Mouse (Mus musculus) urinary bladder, postnatal 4 days (tissue): Measurements from ENCODE around the gene Cldn4.
"Not testable (repeated sequence)": the region's sequence is repeated elsewhere in the genome, so short reads cannot be mapped to it uniquely, and the experiment has no call there.

ENCODE experiments used
- DNase-seq, 2 experiments: peaks; one replicate each; pipeline ENCODE4 v3.0.0; 2021 to 2022; ENCODE audit warnings: low spot score in 2 of 2

Cldn4 gene

DNA sequence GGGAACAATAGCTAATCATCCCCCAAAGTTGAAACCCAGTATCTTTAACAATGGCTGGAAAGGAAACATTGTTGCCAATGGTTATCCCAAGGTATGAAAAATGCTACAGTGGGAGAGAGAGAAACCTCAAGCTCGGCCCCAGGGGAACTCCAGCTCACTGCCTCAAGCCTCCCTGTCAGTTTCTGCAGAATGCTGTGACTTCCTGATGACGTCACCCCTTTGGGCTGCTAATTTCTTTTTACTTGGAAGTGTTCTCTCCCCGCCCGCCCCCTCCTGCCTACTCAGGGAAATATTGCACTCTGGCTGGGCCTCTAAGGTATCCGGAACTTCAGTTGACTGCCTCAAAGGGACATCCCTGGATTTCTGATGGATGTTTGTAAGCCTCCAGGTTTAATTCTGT, 16.8 kb upstream of the Cldn4 start:
- DNase-seq, result no peak

DNA sequence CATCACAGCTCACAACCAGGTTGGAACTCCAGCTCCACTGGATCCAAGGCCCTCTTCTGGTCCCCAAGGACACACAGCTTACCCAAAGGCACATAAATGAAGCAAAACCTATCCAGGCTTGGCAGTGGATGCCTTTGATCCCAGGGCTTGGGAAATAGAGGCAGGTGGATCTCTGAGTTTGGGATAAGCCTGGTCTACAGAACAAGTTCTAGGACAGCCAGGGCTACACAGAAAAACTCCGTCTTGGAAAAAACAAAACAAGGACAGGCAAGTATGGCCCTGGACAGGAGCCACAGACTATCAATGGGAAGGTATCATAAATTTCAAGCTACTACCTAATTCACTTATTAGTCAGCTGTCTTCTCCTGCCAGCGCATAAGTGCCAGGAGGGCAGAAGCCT, 14.8 kb upstream of the Cldn4 start:
- DNase-seq, result no peak

DNA sequence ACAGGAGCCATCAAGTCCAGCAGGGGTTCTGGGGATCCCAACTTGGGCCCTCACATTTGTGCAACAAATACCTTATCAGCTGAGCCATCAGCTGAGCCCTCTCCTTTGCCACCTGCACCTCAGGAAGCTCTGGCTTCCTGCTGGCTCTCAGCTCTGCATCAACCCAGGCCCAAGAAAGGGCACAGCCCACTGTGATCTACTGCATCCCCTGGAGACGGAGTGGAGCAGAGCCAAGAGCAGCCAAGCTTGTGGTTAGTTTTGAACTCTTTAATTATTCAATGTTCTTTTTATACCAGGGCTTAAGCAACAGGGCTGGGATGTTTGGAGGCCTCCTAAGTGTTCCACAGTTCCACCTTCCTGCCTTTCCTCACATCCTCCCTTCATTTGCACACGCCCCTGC, 13.7 kb upstream of the Cldn4 start:
- DNase-seq, result no peak

DNA sequence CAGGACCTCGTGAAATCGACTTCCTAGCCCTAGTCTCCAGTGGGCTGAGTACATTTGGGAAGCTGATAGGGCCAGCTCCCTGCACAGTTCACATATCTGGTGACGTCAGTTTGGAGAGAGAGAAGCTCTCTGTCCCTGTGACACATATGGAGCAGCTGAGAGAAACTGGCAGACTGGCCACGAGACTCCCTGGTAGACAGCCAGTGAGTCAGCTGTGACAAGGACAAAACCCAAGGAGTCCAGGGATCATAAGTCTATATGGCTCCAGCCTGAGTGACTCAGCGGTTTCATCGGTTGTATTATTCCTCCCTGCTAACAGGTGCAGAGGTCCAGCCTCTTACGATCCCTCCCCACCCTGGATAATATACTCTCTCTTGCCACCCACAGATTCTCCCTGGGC, 12.4 kb upstream of the Cldn4 start:
- DNase-seq, result no peak

DNA sequence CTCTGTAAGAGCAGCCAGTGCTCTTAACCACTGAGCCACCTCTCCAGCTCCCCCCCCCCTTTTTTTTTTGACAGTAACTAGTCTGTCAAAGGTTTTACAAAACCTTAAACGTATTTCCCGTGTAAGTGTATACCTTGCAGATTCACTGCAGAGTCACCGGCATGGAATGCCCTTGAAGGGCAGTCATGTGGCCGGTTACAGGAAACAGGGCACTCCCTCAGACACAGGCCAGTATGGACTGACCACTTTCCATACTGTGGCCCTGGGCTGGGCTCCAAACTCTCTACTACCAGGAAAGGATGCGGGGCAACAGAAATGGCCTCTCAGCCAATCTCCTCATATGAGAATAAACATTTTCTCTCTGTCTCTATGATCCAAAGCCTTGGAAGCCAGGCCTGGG, 8.8 kb upstream of the Cldn4 start:
- no peak for DNase-seq

DNA sequence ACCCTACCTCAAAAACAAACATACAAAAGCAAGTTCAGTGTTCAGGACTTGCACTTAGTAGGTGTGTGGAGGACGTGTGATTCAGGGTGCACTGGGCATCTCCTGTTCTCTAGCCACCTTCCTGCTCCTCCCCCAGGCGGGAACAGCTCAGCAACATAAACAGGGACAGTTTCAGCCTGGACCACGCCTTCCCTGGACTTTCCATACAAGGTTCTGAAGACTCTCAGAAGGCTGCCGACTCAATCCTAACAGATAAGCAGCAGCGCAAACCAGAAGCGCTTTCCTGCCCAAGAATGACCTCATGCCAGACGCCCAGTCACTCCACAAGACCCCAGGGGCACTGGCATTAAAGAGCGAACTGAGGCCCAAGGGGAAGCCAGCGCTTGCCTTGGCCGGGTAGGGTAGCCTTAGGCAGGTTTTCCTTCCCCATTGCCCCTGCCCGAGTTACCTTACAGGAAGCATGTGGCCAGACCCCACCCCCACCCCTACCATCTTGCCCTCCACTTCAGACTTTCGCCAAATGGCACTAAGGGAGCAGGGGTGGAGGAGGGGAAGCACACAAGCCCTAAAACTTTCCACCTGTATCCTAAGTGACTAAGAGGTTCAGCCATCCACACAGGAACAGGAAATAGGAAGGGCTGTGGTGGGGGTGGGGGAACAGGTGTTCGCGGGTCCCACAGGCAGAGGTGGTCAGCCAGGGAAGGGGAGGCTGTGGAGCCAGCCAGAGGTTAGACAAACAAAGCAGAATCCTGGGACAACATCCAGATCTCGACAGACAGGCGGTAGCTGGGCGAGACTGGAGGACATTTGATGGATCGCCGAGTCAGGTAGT, 4.5 kb upstream of the Cldn4 start:
- no peak for DNase-seq

DNA sequence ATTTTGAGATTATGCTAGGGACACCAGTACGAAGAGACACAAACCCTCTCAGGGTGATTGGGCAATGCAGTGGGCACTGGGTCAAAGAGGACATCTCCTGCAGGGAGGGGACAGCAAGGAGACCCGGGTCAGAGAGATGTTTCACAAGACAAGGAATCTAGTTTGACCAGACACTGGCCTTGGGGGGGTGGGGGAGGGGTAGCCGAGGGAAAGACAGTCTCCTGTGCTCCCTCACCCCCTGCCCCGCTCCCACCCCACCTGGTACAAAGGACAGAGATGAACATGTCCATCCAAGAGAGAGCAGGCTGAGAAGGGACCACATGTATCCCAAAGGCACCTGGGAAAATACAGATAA, 1.3 kb upstream of the Cldn4 start:
- no peak for DNase-seq

DNA sequence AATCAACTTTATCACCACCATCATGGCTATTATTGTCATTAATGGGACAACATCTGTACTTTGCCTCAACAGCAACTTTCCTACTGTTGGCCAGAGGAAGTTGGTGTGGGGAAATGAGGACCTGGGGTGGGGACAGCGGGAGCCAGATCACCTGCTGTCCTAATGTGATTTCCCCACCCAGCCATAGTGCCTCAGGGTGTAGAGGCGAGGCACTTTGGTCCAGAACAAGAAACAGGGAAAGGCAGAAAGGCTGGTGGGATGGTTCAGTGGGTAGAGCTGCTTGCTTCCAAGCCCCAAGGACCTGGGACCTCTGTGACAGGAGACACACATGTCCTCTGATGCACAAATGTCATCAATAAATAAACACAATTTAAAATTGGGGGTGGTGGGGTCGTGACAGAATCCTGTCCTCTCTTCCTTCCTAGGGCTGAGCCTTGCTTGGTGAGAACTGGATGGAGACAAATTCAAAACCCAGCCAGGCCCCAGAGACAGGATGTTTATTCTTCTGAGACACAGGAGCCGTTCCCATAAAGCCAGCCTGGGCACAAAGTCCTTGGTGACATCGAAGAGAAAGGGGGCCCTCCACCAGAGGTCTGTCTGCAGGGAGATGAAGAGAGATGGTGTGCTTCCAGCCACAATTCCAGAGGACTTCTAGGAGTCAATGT, 818 bp upstream of the Cldn4 start:
- DNase-seq, result no peak

DNA sequence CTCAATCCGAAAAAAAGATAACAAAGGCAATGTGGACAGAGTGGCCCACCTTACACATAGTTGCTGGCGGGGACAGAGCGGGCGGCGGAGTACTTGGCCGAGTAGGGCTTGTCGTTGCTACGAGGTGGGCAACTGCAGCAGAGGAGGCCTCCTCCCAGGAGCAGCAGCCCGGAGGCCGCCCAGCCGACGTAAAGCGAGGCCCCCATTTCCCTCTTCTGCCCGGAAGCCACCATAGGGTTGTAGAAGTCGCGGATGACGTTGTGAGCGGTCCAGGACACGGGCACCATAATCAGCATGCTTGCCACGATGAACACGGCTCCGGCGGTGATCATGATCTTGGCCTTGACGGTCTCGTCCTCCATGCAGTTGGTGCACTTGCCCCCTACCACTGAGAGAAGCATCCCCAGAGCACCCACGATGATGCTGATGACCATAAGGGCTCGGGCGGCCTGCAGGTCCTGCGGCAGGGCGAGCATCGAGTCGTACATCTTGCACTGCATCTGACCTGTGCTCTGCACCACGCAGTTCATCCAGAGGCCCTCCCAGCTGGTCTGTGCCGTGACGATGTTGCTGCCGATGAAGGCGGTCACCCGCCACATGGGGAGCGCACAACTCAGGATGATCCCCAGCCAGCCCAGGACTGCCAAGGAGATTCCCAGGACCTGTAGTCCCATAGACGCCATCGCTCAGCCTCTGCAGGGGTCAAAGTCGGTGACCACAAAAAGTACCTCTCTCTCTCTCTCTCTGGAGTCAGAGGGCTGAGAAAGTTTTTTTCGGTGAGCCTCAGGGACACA, 474 bp downstream of the Cldn4 start:
- no peak for DNase-seq

DNA sequence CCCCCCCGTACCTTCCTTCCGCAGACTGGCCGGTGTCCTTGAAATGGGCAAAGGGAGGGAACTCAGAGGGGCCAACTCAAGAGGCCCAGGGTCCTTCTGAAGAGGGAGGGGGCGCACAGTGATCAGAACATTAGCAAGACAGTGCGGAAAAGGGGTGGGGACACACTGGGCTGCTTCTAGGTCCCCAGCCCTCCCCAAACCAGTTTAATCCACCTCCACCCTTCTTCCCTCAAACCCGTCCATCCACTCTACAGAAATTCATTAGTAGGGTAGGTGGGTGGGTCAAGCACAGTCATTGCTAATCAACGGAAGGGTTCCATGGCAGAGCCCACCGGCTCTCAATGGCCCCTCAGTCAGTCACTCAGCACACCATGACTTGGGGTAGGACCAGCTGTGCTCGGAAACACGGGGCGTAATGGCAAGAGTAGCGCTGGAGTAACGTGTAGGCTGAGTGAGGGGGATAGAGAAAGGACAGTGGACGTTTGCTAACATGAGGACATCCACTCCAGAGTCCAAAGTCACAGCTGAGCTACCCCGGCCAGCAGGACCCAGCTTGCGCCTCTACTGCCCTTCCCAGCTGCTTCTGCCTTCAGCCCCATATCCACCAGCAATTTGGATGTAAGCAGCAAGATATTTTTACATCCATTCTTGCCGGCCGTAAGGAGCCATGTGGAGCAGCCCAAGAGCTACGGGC, 1.3 kb downstream of the Cldn4 start:
- no peak for DNase-seq

DNA sequence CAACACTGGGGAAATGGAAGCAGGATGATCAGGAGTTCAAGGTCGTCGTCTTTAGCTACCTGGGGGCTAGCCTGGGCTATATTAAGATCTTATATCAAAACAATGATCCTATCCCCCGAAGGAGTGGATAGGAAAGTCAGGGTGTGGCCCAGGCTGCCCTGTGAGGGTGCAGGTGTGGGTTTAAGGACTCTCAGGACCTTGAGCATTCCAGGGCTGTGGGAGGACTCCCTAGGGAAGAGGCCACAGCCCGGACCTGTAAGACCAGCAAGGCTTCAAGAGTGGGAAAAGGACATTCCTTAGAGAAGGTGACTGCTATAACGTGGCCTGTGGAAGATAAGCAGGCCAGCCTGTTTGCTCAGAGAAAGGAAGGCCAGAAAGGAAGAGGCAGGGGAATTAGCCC, 2.6 kb downstream of the Cldn4 start:
- DNase-seq, result no peak

DNA sequence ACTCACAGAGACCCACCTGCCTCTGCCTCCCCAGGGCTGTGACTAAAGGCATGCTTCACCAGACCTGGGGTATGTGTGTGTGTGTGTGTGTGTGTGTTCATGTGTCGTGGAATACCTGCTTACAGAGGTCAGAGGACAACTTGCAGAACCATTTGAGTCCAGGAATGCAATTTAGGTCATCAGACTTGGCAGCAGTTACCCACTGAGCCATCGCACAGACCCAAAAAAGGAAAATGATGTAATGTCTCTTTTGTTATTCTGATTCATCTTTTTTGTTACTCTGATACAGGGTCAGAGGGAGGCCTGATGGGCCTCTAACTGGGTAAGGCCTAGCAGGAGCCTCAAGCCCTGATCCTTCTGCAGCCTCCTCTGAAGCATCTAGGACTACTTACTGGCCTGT, 4.0 kb downstream of the Cldn4 start:
- no peak for DNase-seq

DNA sequence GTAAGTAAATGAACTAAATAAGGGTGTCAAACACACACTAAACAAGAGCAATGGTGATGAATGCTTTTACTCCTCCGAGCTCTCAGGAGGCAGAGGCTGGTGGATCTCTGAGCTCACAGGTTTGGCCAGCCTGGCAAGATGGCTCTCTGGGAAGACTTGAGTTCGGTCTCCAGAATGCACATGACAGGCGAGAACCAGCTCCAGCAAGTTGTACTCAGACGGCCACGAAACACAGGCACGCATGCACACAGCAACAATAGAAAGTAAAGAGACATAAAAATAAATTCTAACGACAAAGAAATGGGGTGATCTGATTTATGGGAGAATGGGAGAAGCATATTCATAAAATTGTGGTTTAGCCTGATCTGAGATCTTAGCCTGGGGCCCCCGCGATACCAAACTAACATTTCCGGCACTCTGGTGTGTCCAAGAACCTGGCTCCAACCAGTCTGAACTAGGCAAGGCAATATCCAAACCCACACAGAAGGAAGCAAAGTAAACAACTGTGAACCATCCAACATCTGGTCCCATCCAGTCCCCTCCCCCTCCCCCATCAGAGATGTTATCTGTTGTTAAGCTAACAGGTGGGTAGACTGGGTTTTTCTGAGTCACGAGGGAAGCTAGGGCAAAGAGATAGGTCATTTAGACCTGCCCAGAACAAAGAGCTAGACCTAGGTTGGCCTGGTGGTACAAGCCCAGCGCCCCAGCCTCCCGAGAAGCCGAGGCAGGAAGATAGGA, 5.1 kb downstream of the Cldn4 start:
- DNase-seq, result no peak

DNA sequence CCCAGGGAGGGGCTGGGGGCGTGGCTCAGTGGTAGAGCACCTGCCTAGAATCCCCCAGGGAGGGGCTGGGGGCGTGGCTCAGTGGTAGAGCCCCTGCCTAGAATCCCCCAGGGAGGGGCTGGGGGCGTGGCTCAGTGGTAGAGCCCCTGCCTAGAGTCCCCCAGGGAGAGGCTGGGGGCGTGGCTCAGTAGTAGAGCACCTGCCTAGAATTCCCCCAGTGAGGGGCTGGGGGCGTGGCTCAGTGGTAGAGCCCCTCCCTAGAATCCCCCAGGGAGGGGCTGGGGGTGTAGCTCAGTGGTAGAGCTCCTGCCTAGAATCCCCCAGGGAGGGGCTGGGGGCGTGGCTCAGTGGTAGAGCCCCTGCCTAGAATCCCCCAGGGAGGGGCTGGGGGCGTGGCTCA, 7.2 kb downstream of the Cldn4 start:
- not testable (repeated sequence) for DNase-seq

DNA sequence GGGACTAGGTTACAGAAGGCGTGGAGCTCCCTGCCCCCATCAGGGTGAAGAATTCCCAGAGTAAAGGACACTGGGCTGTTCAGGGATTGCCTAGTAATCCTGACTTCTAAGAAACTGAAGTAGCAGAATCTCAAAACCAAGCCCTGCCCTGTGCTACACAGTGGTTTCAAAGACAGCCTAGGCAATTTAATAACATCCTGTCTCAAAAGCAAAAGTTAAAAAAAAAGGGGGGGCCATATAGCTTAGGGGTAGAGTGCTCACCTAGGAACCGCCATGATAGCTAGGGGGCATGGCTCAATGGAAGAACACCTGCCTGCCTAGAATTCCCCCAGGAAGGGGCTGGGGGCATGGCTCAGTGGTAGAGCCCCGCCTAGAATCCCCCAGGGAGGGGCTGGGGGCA, 7.7 kb downstream of the Cldn4 start:
- DNase-seq, result no peak

DNA sequence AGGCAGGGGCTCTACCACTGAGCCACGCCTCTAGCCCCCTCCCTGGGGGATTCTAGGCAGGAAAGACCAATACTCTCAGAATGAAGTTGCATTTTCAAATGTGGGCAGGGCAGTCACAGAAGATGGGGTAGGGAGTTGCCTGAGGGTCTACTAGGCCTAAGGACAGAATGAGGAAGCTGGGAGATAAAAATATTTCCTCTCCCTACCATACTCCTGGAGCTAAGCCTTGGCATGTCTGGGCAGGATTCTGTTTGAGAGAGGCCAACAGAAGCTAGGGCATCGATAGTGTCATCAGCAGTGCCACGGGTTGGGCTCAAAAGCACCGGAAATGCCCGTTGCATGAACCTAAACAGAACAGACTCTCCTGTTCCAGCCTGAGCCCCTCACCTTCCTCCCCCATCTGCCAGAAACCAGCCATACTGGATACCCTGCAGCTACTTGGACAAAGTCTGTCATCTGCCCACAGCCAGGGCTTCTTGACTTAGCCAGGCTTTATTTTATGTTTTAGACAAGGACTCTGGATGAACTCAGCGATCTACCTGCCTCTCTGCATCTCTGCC, 10.0 kb downstream of the Cldn4 start:
- DNase-seq, result no peak

DNA sequence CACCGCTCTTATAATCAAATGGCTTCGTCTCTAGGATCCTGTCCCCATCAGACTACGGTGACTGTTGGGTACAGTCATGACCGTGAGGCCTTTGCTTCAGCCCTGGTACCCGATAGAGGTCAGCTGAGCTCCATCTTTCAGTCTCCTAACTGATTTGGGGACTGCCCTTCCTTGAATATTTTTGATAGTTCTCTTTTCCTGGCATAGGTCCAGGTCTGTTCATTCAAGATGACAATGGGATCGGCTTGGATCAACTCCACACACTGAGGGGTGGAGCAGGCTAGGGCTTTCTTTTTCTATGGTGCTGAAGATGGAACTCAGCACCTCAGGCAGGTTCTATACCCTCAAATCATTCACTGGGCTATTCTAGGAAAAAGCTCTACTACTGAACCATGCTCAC, 10.7 kb downstream of the Cldn4 start:
- no peak for DNase-seq

DNA sequence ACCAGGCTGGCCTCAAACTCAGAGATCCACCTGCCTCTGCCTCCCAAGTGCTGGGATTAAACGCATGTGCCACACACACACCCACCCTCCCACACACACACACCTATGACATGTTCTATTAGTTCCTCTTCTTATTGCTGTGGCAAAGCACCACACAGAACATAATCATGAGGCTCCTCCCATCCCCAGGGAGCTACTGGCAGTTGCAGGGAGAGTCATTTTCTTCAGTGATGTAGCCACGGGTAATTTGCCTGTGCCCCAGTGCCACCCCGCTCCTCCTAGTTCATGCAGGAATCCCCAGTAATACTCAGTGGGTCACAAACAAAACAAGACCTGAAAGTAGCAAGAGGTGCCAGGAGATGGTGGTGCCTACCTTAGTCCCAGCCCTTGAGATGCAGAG, 12.1 kb downstream of the Cldn4 start:
- no peak for DNase-seq

DNA sequence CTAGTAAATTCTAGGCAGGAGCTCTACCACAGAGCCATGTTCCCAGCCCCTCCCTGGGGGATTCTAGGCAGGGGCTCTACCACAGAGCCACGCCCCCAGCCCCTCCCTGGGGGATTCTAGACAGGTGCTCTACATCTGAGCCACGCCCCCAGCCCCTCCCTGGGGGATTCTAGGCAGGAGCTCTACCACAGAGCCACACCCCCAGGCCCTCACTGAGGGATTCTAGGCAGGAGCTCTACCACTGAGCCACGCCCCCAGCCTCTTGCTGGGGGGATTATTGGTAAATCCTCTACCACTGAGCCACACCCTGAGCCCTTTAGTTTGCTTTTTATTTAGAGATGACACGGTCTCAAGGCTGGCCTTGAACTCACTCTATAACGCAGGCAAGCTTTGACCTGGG, 13.0 kb downstream of the Cldn4 start:
- DNase-seq, result not testable (repeated sequence)

DNA sequence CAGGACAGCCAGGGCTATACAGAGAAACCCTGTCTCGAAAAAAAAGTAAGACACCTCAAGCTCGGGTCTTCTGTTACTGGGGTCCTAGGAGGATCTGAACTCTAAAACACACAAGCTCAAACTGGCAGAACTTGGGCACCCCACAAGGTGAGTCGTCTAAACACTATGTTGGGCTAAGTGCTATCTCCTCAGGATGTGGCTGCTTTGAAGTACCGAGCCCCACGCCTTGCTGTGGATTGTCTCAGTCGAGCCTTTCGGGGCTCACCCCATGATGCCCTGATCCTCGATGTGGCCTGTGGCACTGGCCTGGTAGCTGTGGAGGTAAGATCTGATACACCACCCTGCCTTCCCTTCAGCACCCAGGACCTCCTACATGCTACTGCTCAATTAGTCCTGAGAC, 13.5 kb downstream of the Cldn4 start:
- no peak for DNase-seq

DNA sequence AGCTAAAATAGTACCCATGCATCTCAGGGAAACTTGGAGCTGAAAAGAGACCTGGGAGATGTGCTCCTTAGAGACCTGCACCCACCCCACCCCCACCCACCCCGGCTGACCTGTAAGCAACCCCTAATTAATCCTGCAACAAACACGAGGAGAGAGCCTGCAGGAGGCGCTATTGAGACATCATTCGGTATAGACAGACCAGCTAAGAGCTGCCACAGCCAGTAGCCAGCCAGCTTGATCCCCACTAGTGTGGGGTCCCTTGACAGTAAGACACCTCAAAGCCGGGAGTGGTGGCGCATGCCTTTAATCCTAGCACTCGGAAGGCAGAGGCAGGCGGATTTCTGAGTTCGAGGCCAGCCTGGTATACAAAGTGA, 13.8 kb downstream of the Cldn4 start:
- no peak for DNase-seq
